Mouse (Mus musculus) urinary bladder, postnatal 36 days (tissue): ENCODE measurements around the gene Nrsn1.
"Not testable (repeated sequence)": the region's sequence is repeated elsewhere in the genome, so short reads cannot be mapped to it uniquely, and the experiment has no call there.

ENCODE experiments used
- DNase-seq, 2 experiments: peaks; one replicate each; pipeline ENCODE4 v3.0.0; 2022; ENCODE audit warnings: low spot score in 2 of 2, mixed read lengths in 1 of 2

Nrsn1 gene

DNA sequence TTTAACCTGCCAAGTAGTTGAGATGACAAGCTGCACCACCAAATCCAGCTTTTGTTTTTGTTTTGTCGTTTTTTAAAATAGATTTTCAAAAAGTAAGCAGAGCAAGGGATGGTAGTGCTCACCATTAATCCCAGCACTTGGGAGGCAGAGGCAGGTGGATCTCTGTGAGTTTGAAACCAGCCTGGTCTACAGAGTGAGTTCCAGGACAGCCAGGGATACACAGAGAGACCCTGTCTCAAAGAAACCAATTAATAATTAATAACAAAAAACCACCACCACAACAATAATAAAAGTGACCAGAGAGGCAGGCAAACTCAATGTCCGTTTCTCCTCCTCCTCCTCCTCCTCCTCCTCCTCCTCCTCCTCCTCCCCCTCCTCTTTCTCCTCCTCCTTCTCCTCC lies at the start of gene Nrsn1:
TSS of gene Nrsn1 (minus strand) at position 101 of the 400 bp plus-strand sequence.
- not testable (repeated sequence) for DNase-seq

GRCm38 (mm10) chr13:25312059-25312458 lies 41.8 kb upstream of the Nrsn1 start:
- no peak for DNase-seq

DNA sequence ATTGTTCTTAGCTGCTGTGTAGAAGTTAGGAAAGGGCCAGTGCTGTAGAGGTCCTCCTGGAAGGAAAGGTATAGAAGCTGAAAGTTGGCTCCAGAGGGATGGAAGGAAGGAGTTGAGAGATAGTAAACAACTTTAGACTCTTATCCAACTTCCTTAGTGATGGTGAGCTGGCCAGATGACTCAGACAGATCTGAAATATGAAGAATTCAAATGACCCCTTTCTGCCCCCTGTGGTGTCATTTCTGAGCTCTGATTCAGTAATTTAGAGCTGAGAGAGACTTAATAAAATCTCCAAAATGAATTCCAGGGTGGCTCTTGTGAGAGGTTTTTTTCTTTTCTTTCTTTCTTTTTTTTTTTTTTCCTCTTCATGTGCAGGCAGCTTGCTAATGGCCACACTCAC lies 39.8 kb upstream of the Nrsn1 start:
- DNase-seq = no peak

DNA sequence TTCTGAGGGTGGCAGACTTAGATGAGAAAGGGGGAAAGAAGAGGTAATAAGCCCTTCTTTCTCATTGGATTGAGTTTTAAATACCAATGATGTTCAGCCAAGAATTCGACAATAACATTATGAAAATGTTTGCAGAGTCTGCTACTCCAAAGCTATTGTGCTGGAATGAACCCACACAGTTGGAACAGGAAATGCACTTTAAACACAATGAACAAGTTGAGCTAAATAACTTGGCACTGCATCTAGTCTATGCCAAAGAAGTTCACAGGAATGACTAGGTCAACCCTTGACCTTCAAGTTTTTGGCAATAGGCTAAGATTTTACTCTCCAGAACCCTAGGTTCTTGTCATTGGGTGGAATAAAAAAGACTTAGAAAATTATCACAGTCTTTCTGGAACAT lies 18.4 kb upstream of the Nrsn1 start:
- no peak for DNase-seq

- no peak for DNase-seq
These were observed 4.7 kb upstream of the Nrsn1 start for GRCm38 (mm10) chr13:25274934-25275565.

GRCm38 (mm10) chr13:25272189-25272588 lies 1.9 kb upstream of the Nrsn1 start:
- DNase-seq = no peak

- no peak for DNase-seq
These were observed 583 bp downstream of the Nrsn1 start for GRCm38 (mm10) chr13:25269569-25270268.

- peak; percentile 17 to 18 for DNase-seq
These were observed 1.3 kb downstream of the Nrsn1 start for GRCm38 (mm10) chr13:25269039-25269438.

GRCm38 (mm10) chr13:25262748-25263147 lies 7.6 kb downstream of the Nrsn1 start:
- no peak for DNase-seq

GRCm38 (mm10) chr13:25257608-25258007 lies 12.7 kb downstream of the Nrsn1 start:
- no peak for DNase-seq

DNA sequence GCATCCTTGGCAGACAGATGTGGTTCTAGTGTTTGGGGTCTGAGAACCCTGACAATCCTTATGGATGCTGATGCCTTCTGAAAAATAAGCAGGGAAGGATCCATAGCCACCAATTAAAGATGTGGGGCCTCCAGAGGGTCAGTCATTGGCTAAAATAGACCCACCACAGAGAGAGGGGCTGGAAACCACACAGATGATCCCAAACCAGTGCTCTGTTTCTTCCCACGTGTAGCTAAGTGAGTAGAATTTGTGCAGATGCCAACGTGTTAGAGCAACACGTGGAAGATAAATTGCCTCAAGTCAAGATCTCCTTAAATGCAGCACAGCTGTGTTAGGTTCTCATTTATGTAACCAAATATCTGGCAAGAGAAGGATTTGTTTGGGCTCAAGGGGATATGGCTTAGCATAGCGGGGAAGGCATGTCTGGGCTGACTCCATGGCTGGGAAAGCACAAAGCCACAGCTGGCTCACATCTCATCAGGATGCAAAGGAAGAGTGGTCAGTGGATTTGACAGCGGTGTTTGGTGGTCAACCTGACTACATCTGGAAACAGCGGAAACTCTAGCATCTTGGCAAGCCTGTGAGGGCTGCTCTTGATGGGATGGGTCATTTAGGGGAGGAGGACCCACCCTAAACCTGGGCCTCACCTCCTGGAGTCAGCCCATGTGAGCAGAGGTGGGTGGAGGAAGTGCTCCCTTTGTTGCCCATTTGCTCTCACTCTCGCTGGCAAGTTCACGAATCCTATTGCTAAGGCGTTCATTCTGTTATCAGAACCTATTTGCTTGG lies 15.6 kb downstream of the Nrsn1 start:
- no peak for DNase-seq

GRCm38 (mm10) chr13:25251893-25252292 lies 18.4 kb downstream of the Nrsn1 start:
- no peak for DNase-seq

DNA sequence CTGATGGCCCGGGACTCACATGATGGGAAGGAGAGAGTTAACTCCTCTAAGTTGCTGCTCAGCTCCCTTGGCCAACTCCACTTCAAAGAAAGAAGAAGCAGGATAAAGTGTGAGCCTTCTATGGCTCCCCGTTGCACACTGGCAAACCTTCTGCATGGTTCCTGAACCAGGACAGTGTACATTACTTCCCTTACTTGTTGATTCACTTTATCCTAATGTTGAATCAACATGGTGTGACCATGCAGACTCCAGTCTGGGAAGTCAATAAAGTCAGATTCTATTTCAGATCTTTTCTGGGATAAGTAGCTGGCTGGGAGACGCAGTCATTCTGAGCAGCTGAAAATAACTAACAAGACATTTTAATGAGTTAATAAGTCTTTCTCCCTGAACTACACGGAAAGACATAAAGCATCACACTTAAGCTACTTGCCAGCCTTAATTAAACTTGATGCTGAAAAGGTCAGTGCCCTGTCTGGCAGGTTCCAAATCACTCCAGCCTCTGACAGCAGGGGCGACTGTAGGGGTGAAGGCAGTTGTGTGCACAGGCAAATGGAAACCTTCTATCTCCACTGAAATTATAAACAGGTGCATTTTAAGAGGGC lies 50.0 kb downstream of the Nrsn1 start:
- DNase-seq = no peak

DNA sequence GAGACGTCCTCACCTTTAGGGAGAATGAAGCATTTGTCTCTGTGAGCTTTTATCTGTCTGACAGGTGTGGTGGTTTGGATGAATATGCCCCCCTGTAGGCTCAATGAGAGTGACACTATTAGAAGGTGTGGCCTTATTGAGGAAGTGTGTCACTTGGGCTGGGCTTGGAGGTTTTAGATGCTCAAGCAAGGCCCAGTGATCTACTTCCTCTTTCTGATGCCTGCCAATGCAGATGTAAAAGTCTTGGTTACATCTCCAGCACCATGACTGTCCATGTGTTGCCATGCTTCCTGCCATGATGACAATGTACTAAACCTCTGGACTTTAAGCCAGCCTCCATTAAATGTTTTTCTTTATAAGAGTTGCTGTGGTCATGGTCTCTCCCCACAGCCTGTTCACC lies 51.9 kb downstream of the Nrsn1 start:
- no peak for DNase-seq

DNA sequence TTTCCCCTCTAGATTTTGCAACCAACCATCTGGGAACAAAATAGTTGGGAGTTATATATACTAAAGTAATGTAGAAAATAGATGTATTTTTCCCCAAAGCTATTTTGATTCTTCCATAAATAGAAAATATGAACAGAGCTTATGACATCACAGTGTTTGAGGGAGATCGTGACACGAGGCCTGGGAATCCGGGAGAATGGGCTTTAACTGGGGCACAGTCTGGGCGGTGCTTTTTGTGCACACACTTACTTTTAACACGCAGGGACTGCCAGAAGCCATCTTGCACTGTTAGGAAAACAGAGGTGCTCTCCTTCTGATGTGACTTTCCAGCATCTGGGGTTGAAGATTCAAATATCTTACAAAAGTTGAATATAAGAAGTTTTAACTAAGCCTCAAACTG lies 63.4 kb downstream of the Nrsn1 start:
- no peak for DNase-seq
